7 mouse cellular contexts compared by ENCODE assay signal in the genomic region with DNA sequence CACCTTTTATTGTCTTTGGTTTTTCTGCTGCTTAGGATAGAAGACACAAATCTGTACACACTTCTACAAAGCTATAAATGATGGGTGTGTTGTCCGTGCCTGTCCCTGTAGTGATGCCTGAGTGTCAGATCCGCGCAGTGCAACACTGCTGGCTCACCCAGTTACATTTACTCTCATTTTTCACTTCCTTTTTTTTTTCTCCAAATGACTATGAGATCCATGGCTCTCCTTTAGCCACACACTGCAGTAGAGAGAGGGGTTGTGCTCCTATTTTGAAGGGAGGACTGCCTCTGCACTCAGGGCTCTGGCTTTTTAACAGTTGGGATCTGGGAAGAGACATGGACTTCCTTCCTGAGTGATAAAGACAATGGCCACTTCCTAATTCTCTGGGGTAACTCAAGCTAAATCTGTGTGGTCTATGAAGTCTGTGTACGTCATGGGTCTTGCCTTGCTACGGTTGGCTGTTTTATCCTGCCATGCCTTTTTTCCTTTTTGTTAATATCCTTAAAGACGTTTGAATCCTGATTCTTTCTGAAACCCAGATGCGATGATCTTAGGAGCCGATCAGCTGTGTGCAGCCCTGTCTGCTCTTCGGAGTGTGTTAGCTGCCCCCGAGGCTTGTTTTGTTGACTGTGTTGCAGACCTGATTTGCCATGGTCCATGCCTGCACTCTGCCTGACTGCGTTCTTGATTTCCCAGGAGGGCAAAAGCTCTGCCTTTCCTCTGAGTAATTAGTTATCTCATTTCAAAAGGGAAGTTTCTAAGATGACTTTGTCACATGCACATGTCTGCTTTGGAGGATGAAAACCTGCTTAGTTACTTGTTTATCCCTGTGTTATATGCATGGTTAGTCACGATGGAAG.
DNase-seq lines count a peak whose midpoint lies in the region; ATAC-seq and TF ChIP-seq lines count a peak whose summit lies in the region.

No protein-coding gene starts in this region.

- TF ChIP-seq POLR2A in spleen, adult 2 months (IDR thresholded peaks at IDR 0.05; ENCODE audit: low read depth, low read length), result no peak

- H3K27ac ChIP-seq in spleen, adult 2 months (ENCODE audit: insufficient read depth, low read length), result peak overlapping the region; percentile 68
- peak overlapping the region; percentile 60; the same call in 1 of the 2 replicates for H3K27ac ChIP-seq in forebrain, postnatal 0 days (ENCODE audit: low read depth, low read length)

- WGBS in spleen, adult 2 months, result 32% methylated on average over 12 of the region's 12 CpGs
- 39% methylated on average over 12 of the region's 12 CpGs for WGBS in forebrain, postnatal 0 days

- H3K9me3 ChIP-seq in forebrain, postnatal 0 days (ENCODE audit: low read length), result no peaks in the 10 kb centered on the region

- no peaks in the 10 kb centered on the region for H3K27me3 ChIP-seq in spleen, adult 2 months (ENCODE audit: control insufficient read depth, insufficient read depth, low read length)
- no peaks in the 10 kb centered on the region for H3K27me3 ChIP-seq in forebrain, postnatal 0 days (ENCODE audit: insufficient read depth, low read length)
- H3K27me3 ChIP-seq in splenic B cell, adult 2 months (ENCODE audit: control insufficient read depth, insufficient read depth, low read length, poor library complexity, severe bottlenecking), result no peaks in the 10 kb centered on the region

- TF ChIP-seq CTCF in spleen, adult 2 months (IDR thresholded peaks at IDR 0.05; ENCODE audit: extremely low read depth, insufficient read depth, insufficient read length, insufficient replicate concordance), result no peak
- no peak for TF ChIP-seq CTCF in forebrain, postnatal 0 days (IDR thresholded peaks at IDR 0.05; ENCODE audit: low read depth)

- peaks cover 37% of the 10 kb centered on the region; the same call in 1 of the 2 replicates for H3K4me1 ChIP-seq in spleen, adult 2 months (ENCODE audit: control insufficient read depth, insufficient read depth, insufficient read length)
- peaks cover 11% of the 10 kb centered on the region for H3K4me1 ChIP-seq in forebrain, postnatal 0 days (ENCODE audit: insufficient read depth)

- no peak for DNase-seq in spleen, adult 2 months (ENCODE audit: low read depth in 1 of 2, low spot score in 2 of 2)
- no peak for DNase-seq in spleen, postnatal 4 days (ENCODE audit: low spot score in 2 of 2)
- no peak for DNase-seq in forebrain, postnatal 0 days
- peak; percentile 18 to 40 for DNase-seq in kidney, postnatal 36 days
- DNase-seq in splenic B cell, adult 2 months (ENCODE audit: low read depth, low spot score), result peak; percentile 81
- DNase-seq in layer of hippocampus, adult 9-10 months (ENCODE audit: low spot score), result no peak
- no peak for DNase-seq in cerebellum, adult 11 months

- H3K9ac ChIP-seq in forebrain, postnatal 0 days, result no peak overlapping the region; the same call in 1 of the 2 replicates

- no peak overlapping the region for H3K4me2 ChIP-seq in forebrain, postnatal 0 days (ENCODE audit: low read depth)

- no peak for ATAC-seq in forebrain, postnatal 0 days

- H3K36me3 ChIP-seq in spleen, adult 2 months (ENCODE audit: control insufficient read depth, insufficient read depth, low read length), result peaks cover 1% of the 10 kb centered on the region; the same call in 1 of the 2 replicates
- H3K36me3 ChIP-seq in forebrain, postnatal 0 days (ENCODE audit: insufficient read depth), result no peaks in the 10 kb centered on the region
- H3K36me3 ChIP-seq in splenic B cell, adult 2 months (ENCODE audit: control insufficient read depth, insufficient read depth, low read length, poor library complexity, severe bottlenecking), result peaks cover 1% of the 10 kb centered on the region; the same call in 1 of the 2 replicates

- 0 out of 2 replicates have a peak overlapping the region, but pooled peaks have one; percentile 6 for H3K4me3 ChIP-seq in spleen, adult 2 months (ENCODE audit: extremely low read depth, insufficient read depth, insufficient read length)
- no peak overlapping the region for H3K4me3 ChIP-seq in forebrain, postnatal 0 days (ENCODE audit: low read depth, low read length)

Comparison
In these comparisons a context has a peak if more than half of its experiments do, and no peak if none do; other contexts are left out.
1. DNase-seq: peak in kidney, postnatal 36 days (2 of 2) and splenic B cell, adult 2 months (single experiment); none in spleen, adult 2 months (0 of 2), spleen, postnatal 4 days (0 of 2), forebrain, postnatal 0 days (single experiment), layer of hippocampus, adult 9-10 months (single experiment) and cerebellum, adult 11 months (single experiment).